Mouse (Mus musculus) midbrain, embryonic 13.5 days (tissue): Measurements from ENCODE around the gene Npsr1. TPM values are rescaled to one million over a fixed set of nuclear protein-coding genes. Genes with fewer than 3 reads are reported as not detected.
A peak's percentile ranks its signal among the peaks of the same experiment; 100 is the strongest.

Source experiments
- ATAC-seq: fragments of 200-750 bp; cut with Nextera tagmentation; 2 replicates; pipeline ENCODE4 v1.8.0; 2017; ENCODE audit warnings: mild to moderate bottlenecking, moderate TSS enrichment, moderate library complexity
- H3K27ac ChIP-seq: fragments of 300-500 bp; sonication (generic); 2 replicates; pipeline ENCODE4 v1.5.1; 2015; ENCODE audit warnings: inconsistent platforms, mild to moderate bottlenecking, moderate library complexity
- H3K27me3 ChIP-seq: fragments of 300-500 bp; sonication (generic); 2 replicates; pipeline ENCODE4 v1.6.1; 2015; ENCODE audit warnings: mild to moderate bottlenecking, inconsistent platforms
- H3K36me3 ChIP-seq: fragments of 300-500 bp; sonication (generic); 2 replicates; pipeline ENCODE4 v1.6.1; 2015; ENCODE audit warnings: mild to moderate bottlenecking, inconsistent platforms
- H3K4me1 ChIP-seq: fragments of 300-500 bp; sonication (generic); replicated peaks from 2 replicates; pipeline ENCODE4 v1.6.1; 2015; ENCODE audit warnings: inconsistent platforms
- H3K4me2 ChIP-seq: fragments of 300-500 bp; sonication (generic); replicated peaks from 2 replicates; pipeline ENCODE4 v1.6.1; 2015; ENCODE audit warnings: moderate library complexity, mild to moderate bottlenecking, inconsistent platforms
- H3K4me3 ChIP-seq: fragments of 300-500 bp; sonication (generic); replicated peaks from 2 replicates; pipeline ENCODE4 v1.5.1; 2015; ENCODE audit warnings: mild to moderate bottlenecking, inconsistent platforms
- H3K9ac ChIP-seq: fragments of 300-500 bp; sonication (generic); replicated peaks from 2 replicates; pipeline ENCODE4 v1.6.1; 2015; ENCODE audit warnings: mild to moderate bottlenecking, inconsistent platforms
- H3K9me3 ChIP-seq: fragments of 300-500 bp; sonication (generic); 2 replicates; pipeline ENCODE4 v1.6.1; 2016; ENCODE audit warnings: mild to moderate bottlenecking, inconsistent platforms
- WGBS: fragments of 180-500 bp; shearing (Covaris S2); methylation state at CpG from one replicate; pipeline ENCODE4 v1.1.7; 2015; 5-methylcytosine and 5-hydroxymethylcytosine counted together
- polyA plus RNA-seq: library from polyadenylated mRNA; unstranded; fragments of >200 nt; fragmentation: Nextera tagmentation; extraction: Ambion mirVana; gene quantifications from 2 replicates; pipeline ENCODE4 v1.2.1, GENCODE M21; 2015

Npsr1 gene
- not detected in 2 replicates for polyA plus RNA-seq

- ATAC-seq: no peak
- Histone ChIP-seq H3K27ac (no peak within 1 kb of the TSS), H3K27me3 (no peaks in the 10 kb centered on the region), H3K4me1 (no peaks in the 10 kb centered on the region), H3K4me3 (no peak within 1 kb of the TSS), H3K9ac (no peak within 1 kb of the TSS), H3K9me3 (no peaks in the 10 kb centered on the region), H3K4me2 (no peak within 1 kb of the TSS), H3K36me3 (no peaks in the 10 kb centered on the region)
- 73% methylated on average over 7 of the region's 7 CpGs for WGBS
Observed at GRCm38 (mm10) chr9:24097696-24098095, at the start of gene Npsr1. Npsr1 (plus strand) TSS chr9:24097996.

- no peaks in the 10 kb centered on the region for H3K36me3 ChIP-seq
- H3K9me3 ChIP-seq: no peaks in the 10 kb centered on the region
- H3K9ac ChIP-seq: no peak overlapping the region
- no peak overlapping the region for H3K4me3 ChIP-seq
- H3K27me3 ChIP-seq: no peaks in the 10 kb centered on the region
- ATAC-seq: no peak
- no peak overlapping the region for H3K4me2 ChIP-seq
- no peak overlapping the region for H3K27ac ChIP-seq
- no peaks in the 10 kb centered on the region for H3K4me1 ChIP-seq
Observed at GRCm38 (mm10) chr9:24051538-24051937, 46.3 kb upstream of the Npsr1 start.

GRCm38 (mm10) chr9:24063251-24063650 is 34.5 kb upstream of the Npsr1 start:
- Histone ChIP-seq H3K4me1 (no peaks in the 10 kb centered on the region), H3K4me3 (no peak overlapping the region), H3K27ac (no peak overlapping the region), H3K9me3 (no peaks in the 10 kb centered on the region), H3K27me3 (no peaks in the 10 kb centered on the region), H3K9ac (no peak overlapping the region), H3K36me3 (no peaks in the 10 kb centered on the region), H3K4me2 (no peak overlapping the region)
- no peak for ATAC-seq

- H3K4me3 ChIP-seq: no peak overlapping the region
- H3K4me2 ChIP-seq: no peak overlapping the region
- no peak for ATAC-seq
- H3K36me3 ChIP-seq: no peaks in the 10 kb centered on the region
- no peaks in the 10 kb centered on the region for H3K9me3 ChIP-seq
- H3K27me3 ChIP-seq: no peaks in the 10 kb centered on the region
- H3K9ac ChIP-seq: no peak overlapping the region
- WGBS: 94% methylated on average over 1 of the region's 1 CpGs
- no peaks in the 10 kb centered on the region for H3K4me1 ChIP-seq
- no peak overlapping the region for H3K27ac ChIP-seq
Observed at GRCm38 (mm10) chr9:24071664-24072063, 26.1 kb upstream of the Npsr1 start.

- H3K4me2 ChIP-seq: no peak overlapping the region
- no peak for ATAC-seq
- no peaks in the 10 kb centered on the region for H3K27me3 ChIP-seq
- no peaks in the 10 kb centered on the region for H3K4me1 ChIP-seq
- no peak overlapping the region for H3K27ac ChIP-seq
- H3K4me3 ChIP-seq: no peak overlapping the region
- H3K36me3 ChIP-seq: no peaks in the 10 kb centered on the region
- no peaks in the 10 kb centered on the region for H3K9me3 ChIP-seq
- H3K9ac ChIP-seq: no peak overlapping the region
Observed at GRCm38 (mm10) chr9:24077596-24077995, 20.2 kb upstream of the Npsr1 start.

- ATAC-seq: no peak
- Histone ChIP-seq H3K9ac (no peak overlapping the region), H3K27me3 (no peaks in the 10 kb centered on the region)
Observed at GRCm38 (mm10) chr9:24091875-24092274, 5.9 kb upstream of the Npsr1 start.

GRCm38 (mm10) chr9:24098526-24098925 is 730 bp downstream of the Npsr1 start:
- Histone ChIP-seq H3K9me3 (no peaks in the 10 kb centered on the region), H3K36me3 (no peaks in the 10 kb centered on the region), H3K9ac (no peak overlapping the region), H3K4me2 (no peak overlapping the region), H3K4me3 (no peak overlapping the region), H3K27ac (no peak overlapping the region), H3K4me1 (no peaks in the 10 kb centered on the region), H3K27me3 (no peaks in the 10 kb centered on the region)
- no peak for ATAC-seq
- whole genome bisulfite sequencing: 79% methylated on average over 2 of the region's 2 CpGs

More at GRCm38 (mm10) chr9:24091875-24092274, 5.9 kb upstream of the Npsr1 start:
- Histone ChIP-seq H3K4me1 (no peaks in the 10 kb centered on the region), H3K4me2 (no peak overlapping the region), H3K4me3 (no peak overlapping the region), H3K27ac (no peak overlapping the region), H3K9me3 (no peaks in the 10 kb centered on the region), H3K36me3 (no peaks in the 10 kb centered on the region)

GRCm38 (mm10) chr9:24099631-24100030 is 1.8 kb downstream of the Npsr1 start:
- Histone ChIP-seq H3K27me3 (no peaks in the 10 kb centered on the region), H3K9me3 (no peaks in the 10 kb centered on the region), H3K36me3 (no peaks in the 10 kb centered on the region), H3K9ac (no peak overlapping the region), H3K4me3 (no peak overlapping the region), H3K4me2 (no peak overlapping the region), H3K27ac (no peak overlapping the region), H3K4me1 (no peaks in the 10 kb centered on the region)
- no peak for ATAC-seq
- 79% methylated on average over 4 of the region's 4 CpGs for WGBS

GRCm38 (mm10) chr9:24119423-24119822 is 21.6 kb downstream of the Npsr1 start:
- WGBS: 45% methylated on average over 4 of the region's 4 CpGs
- Histone ChIP-seq H3K27ac (no peak overlapping the region), H3K4me1 (no peaks in the 10 kb centered on the region), H3K36me3 (no peaks in the 10 kb centered on the region), H3K4me2 (no peak overlapping the region), H3K9me3 (no peaks in the 10 kb centered on the region), H3K27me3 (no peaks in the 10 kb centered on the region), H3K9ac (no peak overlapping the region), H3K4me3 (no peak overlapping the region)
- ATAC-seq: peak; percentile 62; the same call in 1 of the 2 replicates

GRCm38 (mm10) chr9:24133142-24133541 is 35.3 kb downstream of the Npsr1 start:
- no peak overlapping the region for H3K9ac ChIP-seq
- no peak overlapping the region for H3K27ac ChIP-seq
- no peak for ATAC-seq
- no peaks in the 10 kb centered on the region for H3K36me3 ChIP-seq
- H3K4me2 ChIP-seq: no peak overlapping the region
- 78% methylated on average over 1 of the region's 1 CpGs for WGBS
- H3K4me3 ChIP-seq: no peak overlapping the region
- no peaks in the 10 kb centered on the region for H3K27me3 ChIP-seq
- no peaks in the 10 kb centered on the region for H3K9me3 ChIP-seq
- H3K4me1 ChIP-seq: no peaks in the 10 kb centered on the region

GRCm38 (mm10) chr9:24136354-24136753 is 38.6 kb downstream of the Npsr1 start:
- Histone ChIP-seq H3K4me1 (no peaks in the 10 kb centered on the region), H3K4me3 (no peak overlapping the region), H3K36me3 (no peaks in the 10 kb centered on the region), H3K9me3 (no peaks in the 10 kb centered on the region), H3K27me3 (no peaks in the 10 kb centered on the region), H3K9ac (no peak overlapping the region), H3K27ac (no peak overlapping the region), H3K4me2 (no peak overlapping the region)
- no peak for ATAC-seq

- no peaks in the 10 kb centered on the region for H3K9me3 ChIP-seq
- H3K4me3 ChIP-seq: no peak overlapping the region
- H3K27ac ChIP-seq: no peak overlapping the region
- no peaks in the 10 kb centered on the region for H3K4me1 ChIP-seq
- no peak overlapping the region for H3K4me2 ChIP-seq
- WGBS: 97% methylated on average over 2 of the region's 2 CpGs
- no peaks in the 10 kb centered on the region for H3K27me3 ChIP-seq
- no peak for ATAC-seq
- H3K36me3 ChIP-seq: no peaks in the 10 kb centered on the region
- no peak overlapping the region for H3K9ac ChIP-seq
Observed at GRCm38 (mm10) chr9:24144341-24144740, 46.5 kb downstream of the Npsr1 start.

- peaks cover 4% of the 10 kb centered on the region; the same call in 1 of the 2 replicates for H3K4me1 ChIP-seq
- no peaks in the 10 kb centered on the region for H3K36me3 ChIP-seq
- no peaks in the 10 kb centered on the region for H3K27me3 ChIP-seq
- no peak for ATAC-seq
- no peak overlapping the region for H3K4me3 ChIP-seq
- H3K27ac ChIP-seq: no peak overlapping the region
- H3K4me2 ChIP-seq: no peak overlapping the region
- WGBS: 67% methylated on average over 1 of the region's 1 CpGs
- no peaks in the 10 kb centered on the region for H3K9me3 ChIP-seq
- H3K9ac ChIP-seq: no peak overlapping the region
Observed at GRCm38 (mm10) chr9:24157208-24157607, 59.4 kb downstream of the Npsr1 start.
